Mouse (Mus musculus) ES-Bruce4 (cell line): ENCODE data around the gene Ccr2.

Source experiments
- CTCF ChIP-seq: IDR thresholded peaks from one replicate; pipeline ENCODE4 v1.8.1; 2011; ENCODE audit warnings: low read depth, low read length
- POLR2A ChIP-seq: IDR thresholded peaks from one replicate; pipeline ENCODE4 v1.8.1; 2011; ENCODE audit warnings: low read length; ENCODE audit not compliant: insufficient read depth

DNA sequence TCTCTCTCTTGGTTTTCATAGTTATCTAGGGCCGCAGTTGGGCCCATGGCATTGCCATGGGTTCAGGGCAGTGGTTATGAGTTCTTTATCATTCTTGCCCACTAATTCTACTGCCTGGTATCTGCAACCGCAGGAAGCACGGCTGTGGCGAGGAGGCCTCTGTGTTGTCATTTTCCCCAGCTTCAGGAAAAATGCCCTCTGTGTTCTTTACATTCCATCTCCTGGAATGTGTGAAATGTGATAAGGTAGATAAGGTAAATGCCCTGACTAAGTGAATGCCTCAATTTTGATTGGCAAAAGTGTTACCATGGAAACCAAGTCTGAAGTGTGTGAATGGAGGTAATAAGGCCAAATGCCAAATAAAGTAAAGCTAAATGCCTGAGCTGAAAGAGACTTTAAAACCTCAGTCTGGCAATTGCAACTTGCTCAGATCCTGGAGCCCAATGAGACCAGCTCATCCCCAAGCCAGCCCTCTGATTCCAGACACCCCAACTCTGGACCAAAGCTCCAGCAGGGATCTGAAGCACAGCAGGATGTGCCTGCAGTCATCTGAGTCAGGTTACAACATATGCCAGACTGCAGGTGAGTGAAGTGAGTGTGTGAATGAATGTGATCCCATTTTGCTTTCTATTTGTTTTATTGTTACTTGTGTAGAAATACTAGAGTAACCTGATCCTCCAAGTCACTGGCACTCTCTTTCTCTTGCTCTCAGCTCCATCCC, 36.5 kb downstream of the Ccr2 start:
- TF ChIP-seq CTCF: no peak
- no peak for TF ChIP-seq POLR2A
